Mouse (Mus musculus) bone marrow macrophage, adult 2 months (primary cell): ENCODE measurements around the gene Olfr624.

Source experiments
- CTCF ChIP-seq: IDR thresholded peaks from 2 replicates; pipeline ENCODE4 v1.5.1; 2012; ENCODE audit warnings: low read depth, mild to moderate bottlenecking, low read length, moderate library complexity
- POLR2A ChIP-seq: IDR thresholded peaks from 2 replicates; pipeline ENCODE4 v1.6.1; 2012; ENCODE audit warnings: mild to moderate bottlenecking, low read depth, low read length, borderline replicate concordance

GRCm38 (mm10) chr7:103712024-103712423 lies 41.0 kb upstream of the Olfr624 start:
- TF ChIP-seq POLR2A (no peak), CTCF (peak; percentile 44; the same call in 1 of the 2 replicates)
